Mouse (Mus musculus) stomach, embryonic 14.5 days (tissue): ENCODE measurements around the gene Arhgap8. TPM values are rescaled to one million over a fixed set of nuclear protein-coding genes. Genes with fewer than 3 reads are reported as not detected.

ENCODE experiments used
- ATAC-seq: fragments of 200-750 bp; cut with Nextera tagmentation; 2 replicates; pipeline ENCODE4 v1.8.0; 2017; ENCODE audit warnings: low read depth, moderate TSS enrichment; ENCODE audit not compliant: insufficient number of reproducible peaks, insufficient read depth, low FRiP score
- H3K27ac ChIP-seq: fragments of 300-500 bp; sonication (generic); 2 replicates; pipeline ENCODE4 v1.5.1; 2014; ENCODE audit warnings: mild to moderate bottlenecking, low read length, moderate library complexity, mixed read lengths
- H3K27me3 ChIP-seq: fragments of 300-500 bp; sonication (generic); 2 replicates; pipeline ENCODE4 v1.6.1; 2014; ENCODE audit warnings: low read length, control low read depth, mixed read lengths; ENCODE audit not compliant: control insufficient read depth, insufficient read depth
- H3K36me3 ChIP-seq: fragments of 300-500 bp; sonication (generic); 2 replicates; pipeline ENCODE4 v1.6.1; 2014; ENCODE audit warnings: mild to moderate bottlenecking, control low read depth, low read length, moderate library complexity, mixed read lengths; ENCODE audit not compliant: control insufficient read depth, insufficient read depth
- H3K4me1 ChIP-seq: fragments of 300-500 bp; sonication (generic); 2 replicates; pipeline ENCODE4 v1.6.1; 2014; ENCODE audit warnings: low read length, control low read depth, mixed read lengths; ENCODE audit not compliant: control insufficient read depth, insufficient read depth
- H3K4me2 ChIP-seq: fragments of 300-500 bp; sonication (generic); replicated peaks from 2 replicates; pipeline ENCODE4 v1.6.1; 2014; ENCODE audit warnings: low read depth, low read length, control low read depth
- H3K4me3 ChIP-seq: fragments of 300-500 bp; sonication (generic); 2 replicates; pipeline ENCODE4 v1.5.1; 2014; ENCODE audit warnings: low read depth, low read length, control low read depth
- H3K9ac ChIP-seq: fragments of 300-500 bp; sonication (generic); replicated peaks from 2 replicates; pipeline ENCODE4 v1.6.1; 2014; ENCODE audit warnings: low read depth, mild to moderate bottlenecking, control low read depth, low read length, moderate library complexity, mixed read lengths
- H3K9me3 ChIP-seq: fragments of 300-500 bp; sonication (generic); 2 replicates; pipeline ENCODE4 v1.6.1; 2016; ENCODE audit warnings: low read depth, low read length, control low read depth; ENCODE audit not compliant: control insufficient read depth
- WGBS: fragments of 180-500 bp; shearing (Covaris S2); extraction: QIAGEN DNeasy Blood & Tissue Kit; methylation state at CpG from one replicate; pipeline ENCODE4 v1.1.7; 2014; 5-methylcytosine and 5-hydroxymethylcytosine counted together
- polyA plus RNA-seq: library from polyadenylated mRNA; unstranded; fragments of >200 nt; fragmentation: Nextera tagmentation; extraction: Ambion mirVana; gene quantifications from 2 replicates; pipeline ENCODE4 v1.2.1, GENCODE M21; 2014

The Arhgap8 gene
- polyA plus RNA-seq, 1 experiment from 2014 or later, result 14.2 TPM

DNA sequence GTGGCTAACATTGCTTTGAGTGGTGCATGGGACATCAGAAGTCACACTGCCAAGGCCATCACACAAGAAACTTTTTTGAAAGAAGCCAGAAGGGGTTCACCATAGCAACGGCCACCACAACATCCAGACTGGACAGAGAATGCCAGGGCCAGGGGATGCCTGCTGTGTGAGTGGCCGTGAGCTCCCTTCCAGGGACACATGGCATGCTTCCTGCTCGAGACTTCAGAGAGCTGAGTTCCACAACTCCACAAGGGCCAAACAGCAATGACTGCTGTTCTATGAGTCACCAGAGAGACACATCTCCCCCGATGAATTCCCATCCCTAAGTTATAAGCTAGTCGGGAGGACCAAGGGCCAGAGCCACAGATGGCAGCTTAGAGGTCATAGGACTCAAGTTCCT lies 91.3 kb downstream of the Arhgap8 start:
- no peak overlapping the region for H3K27ac ChIP-seq
- H3K36me3 ChIP-seq, result no peaks in the 10 kb centered on the region
- no peak overlapping the region for H3K4me2 ChIP-seq
- no peak overlapping the region for H3K9ac ChIP-seq
- 78% methylated on average over 5 of the region's 5 CpGs for whole genome bisulfite sequencing
- ATAC-seq, result no peak
- H3K4me1 ChIP-seq, result no peaks in the 10 kb centered on the region
- H3K27me3 ChIP-seq, result no peaks in the 10 kb centered on the region
- no peaks in the 10 kb centered on the region for H3K9me3 ChIP-seq
- no peak overlapping the region for H3K4me3 ChIP-seq

GRCm38 (mm10) chr15:84812831-84813357 lies 93.0 kb downstream of the Arhgap8 start:
- no peak overlapping the region for H3K4me2 ChIP-seq
- H3K9ac ChIP-seq, result no peak overlapping the region
- no peaks in the 10 kb centered on the region for H3K36me3 ChIP-seq
- WGBS, result 79% methylated on average over 11 of the region's 11 CpGs
- no peak overlapping the region for H3K4me3 ChIP-seq
- H3K27me3 ChIP-seq, result no peaks in the 10 kb centered on the region
- no peak for ATAC-seq
- H3K4me1 ChIP-seq, result no peaks in the 10 kb centered on the region
- H3K9me3 ChIP-seq, result no peaks in the 10 kb centered on the region
- no peak overlapping the region for H3K27ac ChIP-seq

GRCm38 (mm10) chr15:84815171-84815570 lies 95.3 kb downstream of the Arhgap8 start:
- Histone ChIP-seq H3K4me2 (no peak overlapping the region), H3K9ac (no peak overlapping the region), H3K9me3 (no peaks in the 10 kb centered on the region), H3K27me3 (no peaks in the 10 kb centered on the region), H3K4me1 (no peaks in the 10 kb centered on the region), H3K36me3 (no peaks in the 10 kb centered on the region), H3K27ac (no peak overlapping the region), H3K4me3 (no peak overlapping the region)
- ATAC-seq, result no peak
- 77% methylated on average over 4 of the region's 4 CpGs for WGBS

- Histone ChIP-seq H3K9ac (no peak overlapping the region), H3K4me2 (no peak overlapping the region), H3K27ac (no peak overlapping the region), H3K36me3 (no peaks in the 10 kb centered on the region), H3K4me1 (no peaks in the 10 kb centered on the region), H3K4me3 (no peak overlapping the region), H3K9me3 (no peaks in the 10 kb centered on the region), H3K27me3 (no peaks in the 10 kb centered on the region)
- ATAC-seq, result no peak
- 69% methylated on average over 3 of the region's 3 CpGs for WGBS
Observed at GRCm38 (mm10) chr15:84817589-84817988, 97.7 kb downstream of the Arhgap8 start.

DNA sequence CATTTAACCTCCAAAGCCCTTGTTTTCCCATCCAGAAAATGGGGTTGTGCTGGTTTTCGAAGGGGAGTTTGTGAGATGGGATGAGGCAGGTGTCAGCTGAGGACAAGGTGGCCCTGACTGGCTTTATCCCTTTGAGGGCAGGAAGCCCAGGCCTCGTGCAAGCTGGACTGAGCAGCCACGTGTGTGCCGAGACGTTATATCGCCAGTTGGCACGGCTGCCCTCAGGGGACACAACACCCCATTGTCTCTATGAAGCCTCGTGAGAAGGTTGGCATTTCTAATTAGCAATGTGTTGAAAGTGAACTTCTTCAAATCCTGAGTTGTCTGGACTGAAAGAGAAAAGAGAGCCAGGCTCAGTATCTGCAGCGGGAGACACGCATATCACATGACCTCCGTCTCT lies 98.4 kb downstream of the Arhgap8 start:
- H3K27me3 ChIP-seq, result no peaks in the 10 kb centered on the region
- no peaks in the 10 kb centered on the region for H3K36me3 ChIP-seq
- ATAC-seq, result no peak
- H3K9ac ChIP-seq, result no peak overlapping the region
- no peak overlapping the region for H3K27ac ChIP-seq
- no peaks in the 10 kb centered on the region for H3K9me3 ChIP-seq
- WGBS, result 91% methylated on average over 11 of the region's 11 CpGs
- no peak overlapping the region for H3K4me3 ChIP-seq
- no peak overlapping the region for H3K4me2 ChIP-seq
- no peaks in the 10 kb centered on the region for H3K4me1 ChIP-seq

DNA sequence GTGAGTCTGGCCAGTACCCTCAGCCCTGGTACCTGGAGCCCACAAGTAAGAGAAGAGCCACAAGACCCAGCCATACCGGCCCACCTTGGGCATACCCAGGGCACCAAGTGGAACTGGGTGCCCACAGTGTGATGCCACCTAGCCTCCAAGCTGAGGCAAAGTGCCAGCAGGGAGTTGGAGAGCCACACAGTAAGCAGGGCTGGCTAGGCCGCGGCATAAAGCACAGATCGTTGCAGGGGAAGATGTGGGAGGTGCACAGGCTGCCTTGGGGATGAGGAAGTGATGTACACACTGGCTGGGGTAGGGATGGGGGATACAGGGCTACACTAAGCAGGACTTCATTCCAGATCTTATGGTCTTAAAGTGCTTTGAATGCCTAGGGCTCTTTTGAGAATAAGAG lies 101.0 kb downstream of the Arhgap8 start:
- Histone ChIP-seq H3K27ac (no peak overlapping the region), H3K9me3 (no peaks in the 10 kb centered on the region), H3K9ac (no peak overlapping the region), H3K4me3 (no peak overlapping the region), H3K27me3 (no peaks in the 10 kb centered on the region), H3K4me2 (no peak overlapping the region), H3K4me1 (no peaks in the 10 kb centered on the region), H3K36me3 (no peaks in the 10 kb centered on the region)
- ATAC-seq, result no peak
- WGBS, result 91% methylated on average over 4 of the region's 4 CpGs

Other genes starting within 250 kb of the Arhgap8 start
- gene Rtl6, start 162.2 kb upstream of the Arhgap8 start, polyA plus RNA-seq, result 8.4 and 8.6 TPM in 2 replicates
- gene Prr5, start 50.4 kb upstream of the Arhgap8 start, polyA plus RNA-seq, result 29.0 and 34.8 TPM in 2 replicates
- gene Phf21b, start 136.0 kb downstream of the Arhgap8 start, polyA plus RNA-seq, result 1.8 and 2.8 TPM in 2 replicates
- 0.31 and 0.90 TPM in 2 replicates for gene Gm29666, start 200.0 kb downstream of the Arhgap8 start, polyA plus RNA-seq
- gene Nup50, start 203.4 kb downstream of the Arhgap8 start, polyA plus RNA-seq, result 40.5 and 44.2 TPM in 2 replicates